Mouse (Mus musculus) cortical plate, adult 2 months (tissue): ENCODE measurements at regions not wholly inside any gene's neighbourhood (a gene's known extent, or its start where the extent isn't known, plus 50 kb on each side); places are given as distances from the start of the nearest gene placed in this dataset.

Experiments used
- CTCF ChIP-seq: fragments of 200-500 bp; IDR thresholded peaks from 2 replicates; pipeline ENCODE4 v1.5.1; 2011; ENCODE audit warnings: mild to moderate bottlenecking, control low read depth, low read length; ENCODE audit not compliant: insufficient read depth; ENCODE audit errors: extremely low read depth
- POLR2A ChIP-seq: fragments of 200-500 bp; IDR thresholded peaks from 2 replicates; pipeline ENCODE4 v1.6.1; 2011; ENCODE audit warnings: mild to moderate bottlenecking, low read length, control low read depth; ENCODE audit not compliant: insufficient read depth; ENCODE audit errors: extremely low read depth

DNA sequence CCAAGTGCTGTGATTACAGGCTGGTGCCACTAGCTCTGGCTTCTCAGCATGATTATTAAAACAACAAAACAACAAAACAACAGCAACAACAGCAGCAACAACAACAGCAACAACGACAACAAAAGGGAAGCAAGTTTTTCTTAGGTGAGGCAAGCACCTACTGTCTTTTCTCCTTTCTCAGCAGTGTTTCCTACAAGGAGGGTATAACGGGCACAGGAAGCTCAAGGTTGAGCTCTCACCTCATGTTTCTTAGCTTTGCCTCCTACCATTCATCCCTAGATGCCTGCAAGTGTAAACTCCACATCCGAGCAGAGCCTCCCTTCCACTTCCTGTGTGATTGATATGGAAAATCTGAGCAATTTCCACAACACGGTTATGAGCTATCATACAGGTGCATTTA lies 128.1 kb upstream of the Mpdz start:
- TF ChIP-seq POLR2A, result no peak
- no peak for TF ChIP-seq CTCF
